Mouse (Mus musculus): ENCODE results near the gene Gm6812.
"Not testable (repeated sequence)": the region's sequence is repeated elsewhere in the genome, so short reads cannot be mapped to it uniquely, and the experiment has no call there.

Gm6812 gene

DNA sequence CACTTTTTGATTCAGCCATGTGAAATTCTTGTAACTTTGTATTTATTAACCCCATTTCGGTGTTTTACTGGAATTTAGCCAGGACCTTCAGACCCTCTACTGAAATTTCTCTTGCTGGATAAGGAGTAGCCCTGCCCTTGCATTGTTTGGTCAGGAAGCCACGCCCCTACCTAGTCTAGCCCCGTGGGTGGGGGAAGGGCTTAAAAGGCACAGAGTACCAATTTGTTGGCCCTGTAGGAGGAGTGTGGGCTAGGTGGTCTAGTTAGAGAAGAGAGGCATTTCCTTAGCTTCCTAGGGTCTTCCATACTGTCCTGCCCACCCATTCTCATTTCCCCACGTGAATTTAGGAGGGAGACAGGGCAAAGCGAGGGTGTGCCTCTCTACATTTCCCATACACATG lies at the start of gene Gm6812:
Gm6812 (minus strand) TSS at position 101 of the 400 bp plus-strand sequence.
- DNase-seq (ENCODE audit: low read depth) = not testable (repeated sequence)

DNA sequence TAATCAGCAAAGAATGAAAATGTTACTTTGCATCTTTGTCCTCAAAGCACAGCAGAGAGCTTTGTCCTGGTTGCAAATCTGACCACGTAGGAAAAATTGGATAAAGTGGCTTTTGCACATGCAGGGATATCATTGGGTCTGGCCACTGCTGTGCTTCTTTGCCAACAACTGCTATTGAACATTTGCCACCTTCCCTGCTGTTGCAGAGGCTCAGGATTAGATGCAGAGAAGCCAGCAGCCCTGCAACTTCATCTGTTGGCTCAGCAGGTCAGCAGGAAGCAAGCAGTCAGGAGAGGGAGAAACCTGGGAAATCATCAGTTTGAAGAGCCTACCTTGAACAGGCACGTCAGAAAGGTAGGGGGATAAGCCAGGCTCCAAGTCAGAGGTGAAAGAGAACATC lies 27.7 kb downstream of the Gm6812 start:
- DNase-seq (ENCODE audit: low read depth) = no peak
